Mouse (Mus musculus) lung, postnatal 10 days (tissue): Measurements from ENCODE around the gene Wnt3a.
"Not testable (repeated sequence)": the region's sequence is repeated elsewhere in the genome, so short reads cannot be mapped to it uniquely, and the experiment has no call there.

Source experiments
- DNase-seq: peaks from one replicate; pipeline ENCODE4 v3.0.0; 2021

Wnt3a gene

GRCm38 (mm10) chr11:59216955-59217354 is 73.6 kb downstream of the Wnt3a start:
- DNase-seq: no peak

GRCm38 (mm10) chr11:59212892-59213494 is 77.6 kb downstream of the Wnt3a start:
- DNase-seq: no peak

GRCm38 (mm10) chr11:59212320-59212719 is 78.2 kb downstream of the Wnt3a start:
- not testable (repeated sequence) for DNase-seq

GRCm38 (mm10) chr11:59211561-59211960 is 79.0 kb downstream of the Wnt3a start:
- DNase-seq: not testable (repeated sequence)

GRCm38 (mm10) chr11:59210020-59210419 is 80.5 kb downstream of the Wnt3a start:
- DNase-seq: no peak

- no peak for DNase-seq
Measured at GRCm38 (mm10) chr11:59209580-59209979, 81.0 kb downstream of the Wnt3a start.

- peak; percentile 87 for DNase-seq
Measured at GRCm38 (mm10) chr11:59209003-59209441, 81.5 kb downstream of the Wnt3a start.

GRCm38 (mm10) chr11:59208153-59208831 is 82.3 kb downstream of the Wnt3a start, which contains the start of gene 2310033P09Rik:
Gene 2310033P09Rik (plus strand): TSS chr11:59208321.
- peak; percentile 95 for DNase-seq

GRCm38 (mm10) chr11:59202081-59202995 is 88.2 kb downstream of the Wnt3a start, which contains the start of gene Mrpl55:
Gene Mrpl55 (plus strand): TSS chr11:59202486.
- peak; percentile 97 for DNase-seq

- no peak for DNase-seq
Measured at GRCm38 (mm10) chr11:59201216-59202002, 89.1 kb downstream of the Wnt3a start.
